10 mouse cellular contexts compared by ENCODE assay signal in the genomic region with DNA sequence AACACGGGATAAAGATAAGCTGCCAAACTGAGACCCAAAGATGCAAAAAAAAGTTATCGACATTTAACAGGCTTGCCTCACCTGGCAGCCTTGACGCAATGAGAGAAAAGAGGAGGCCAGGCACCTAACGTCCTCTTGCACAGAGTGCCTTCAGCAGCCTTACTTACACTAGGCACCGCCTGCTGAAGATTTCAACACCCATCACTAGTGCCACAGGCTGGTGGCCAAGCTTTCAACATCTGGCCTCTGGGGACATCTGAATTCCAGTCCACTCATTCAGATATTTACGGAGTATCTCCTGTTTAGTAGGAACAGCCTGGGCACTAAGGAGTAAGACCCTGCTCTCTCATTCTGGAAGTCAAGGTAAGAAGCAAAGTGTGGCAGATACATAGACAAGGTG.
DNase-seq lines count a peak whose midpoint lies in the region; ATAC-seq and TF ChIP-seq lines count a peak whose summit lies in the region.
"Had no signal": no experiment of that assay in that cellular context is flagged by ENCODE, and none has a peak within 500 bp of the region (broad histone marks: within the 10 kb centered on the region; RNA-seq: fewer than 3 reads in every experiment).

No protein-coding gene starts in this region.

- intact Hi-C loops in left cerebral cortex, postnatal 14 days (cut with DNase I) = no loop called here

- DNase-seq in liver, adult 2 months (ENCODE audit: extremely low read depth, low read depth, low spot score) = peak; percentile 78
- no peak for DNase-seq in liver, embryonic 11.5 days (ENCODE audit: low spot score)
- peak; percentile 42 to 69 for DNase-seq in adrenal gland, postnatal 36 days
- DNase-seq in heart, adult 9 months (ENCODE audit: low spot score in 2 of 2) = peak; percentile 37 to 65
- no peak for DNase-seq in left cerebral cortex, adult 9 months (ENCODE audit: low spot score in 2 of 2)
- no peak for DNase-seq in left cerebral cortex, postnatal 14 days (ENCODE audit: low spot score in 2 of 2)
- DNase-seq: thymus, postnatal 4 days had no signal

- no peak overlapping the region for H3K9ac ChIP-seq in liver, adult 2 months (ENCODE audit: low read depth, low read length)
- no peak overlapping the region for H3K9ac ChIP-seq in liver, embryonic 11.5 days (ENCODE audit: low read depth, low read length)
- H3K9ac ChIP-seq: forebrain, embryonic 12.5 days had no signal

- H3K9me3 ChIP-seq in liver, embryonic 11.5 days (ENCODE audit: control insufficient read depth, low read length) = no peaks in the 10 kb centered on the region
- H3K9me3 ChIP-seq: forebrain, embryonic 12.5 days had no signal

- no peaks in the 10 kb centered on the region for H3K4me1 ChIP-seq in liver, adult 2 months (ENCODE audit: control insufficient read depth, insufficient read depth, low read length)
- H3K4me1 ChIP-seq in liver, embryonic 11.5 days (replicated peaks; ENCODE audit: control insufficient read depth, insufficient read depth, low read length) = no peaks in the 10 kb centered on the region

- no peaks in the 10 kb centered on the region for H3K79me2 ChIP-seq in liver, adult 2 months (ENCODE audit: control insufficient read depth, insufficient read depth, low read length)

- H3K27ac ChIP-seq in liver, adult 2 months (replicated peaks; ENCODE audit: insufficient read depth, low read depth, low read length) = no peak overlapping the region
- H3K27ac ChIP-seq in liver, embryonic 11.5 days (ENCODE audit: low read depth, low read length) = no peak overlapping the region
- H3K27ac ChIP-seq: forebrain, embryonic 12.5 days had no signal

- no peak overlapping the region for H3K4me2 ChIP-seq in liver, embryonic 11.5 days
- H3K4me2 ChIP-seq: forebrain, embryonic 12.5 days had no signal

- ATAC-seq in liver, embryonic 11.5 days (replicated peaks; ENCODE audit: low FRiP score) = no peak
- peak; percentile 82 for ATAC-seq in megakaryocyte progenitor cell, adult 5-6 weeks (replicated peaks; ENCODE audit: poor library complexity)
- ATAC-seq: inflammation-experienced regulatory T-cells, adult 6 months had no signal

- no peak for TF ChIP-seq POLR2A in liver, adult 2 months (IDR thresholded peaks at IDR 0.05; ENCODE audit: extremely low read depth, insufficient read depth, low read length)

- no peak overlapping the region for H3K4me3 ChIP-seq in liver, adult 2 months (ENCODE audit: insufficient read depth, low read depth, low read length)
- H3K4me3 ChIP-seq in liver, embryonic 11.5 days (ENCODE audit: low read depth, low read length) = no peak overlapping the region
- H3K4me3 ChIP-seq: forebrain, embryonic 12.5 days had no signal

- H3K27me3 ChIP-seq in liver, adult 2 months (ENCODE audit: control insufficient read depth, insufficient read depth, low read length) = no peaks in the 10 kb centered on the region
- no peaks in the 10 kb centered on the region for H3K27me3 ChIP-seq in liver, embryonic 11.5 days (replicated peaks; ENCODE audit: control insufficient read depth, insufficient read depth, low read length)
- H3K27me3 ChIP-seq: forebrain, embryonic 12.5 days had no signal

- no peaks in the 10 kb centered on the region for H3K36me3 ChIP-seq in liver, adult 2 months (ENCODE audit: control insufficient read depth, insufficient read depth, low read length)
- H3K36me3 ChIP-seq in liver, embryonic 11.5 days (ENCODE audit: control insufficient read depth, insufficient read depth, low read length) = no peaks in the 10 kb centered on the region
- H3K36me3 ChIP-seq: forebrain, embryonic 12.5 days had no signal

- no peak for TF ChIP-seq CTCF in liver, adult 2 months (IDR thresholded peaks at IDR 0.05; ENCODE audit: low read depth, low read length)

- WGBS in liver, adult 2 months = 26% methylated on average over 6 of the region's 6 CpGs
- WGBS in liver, embryonic 11.5 days = 74% methylated on average over 6 of the region's 6 CpGs

Comparison
In these comparisons a context has a peak if more than half of its experiments do, and no peak if none do; other contexts are left out.
1. DNase-seq: peak in liver, adult 2 months (single experiment), adrenal gland, postnatal 36 days (2 of 2) and heart, adult 9 months (2 of 2); none in liver, embryonic 11.5 days (single experiment), left cerebral cortex, adult 9 months (0 of 2) and left cerebral cortex, postnatal 14 days (0 of 2).